Mouse (Mus musculus) 3T3-L1 (cell line): ENCODE results near the gene Add3.

Source experiments
- DNase-seq: peaks from one replicate; pipeline ENCODE4 v3.0.0-alpha.2; 2015; ENCODE audit warnings: low read depth, low spot score

The Add3 gene

DNA sequence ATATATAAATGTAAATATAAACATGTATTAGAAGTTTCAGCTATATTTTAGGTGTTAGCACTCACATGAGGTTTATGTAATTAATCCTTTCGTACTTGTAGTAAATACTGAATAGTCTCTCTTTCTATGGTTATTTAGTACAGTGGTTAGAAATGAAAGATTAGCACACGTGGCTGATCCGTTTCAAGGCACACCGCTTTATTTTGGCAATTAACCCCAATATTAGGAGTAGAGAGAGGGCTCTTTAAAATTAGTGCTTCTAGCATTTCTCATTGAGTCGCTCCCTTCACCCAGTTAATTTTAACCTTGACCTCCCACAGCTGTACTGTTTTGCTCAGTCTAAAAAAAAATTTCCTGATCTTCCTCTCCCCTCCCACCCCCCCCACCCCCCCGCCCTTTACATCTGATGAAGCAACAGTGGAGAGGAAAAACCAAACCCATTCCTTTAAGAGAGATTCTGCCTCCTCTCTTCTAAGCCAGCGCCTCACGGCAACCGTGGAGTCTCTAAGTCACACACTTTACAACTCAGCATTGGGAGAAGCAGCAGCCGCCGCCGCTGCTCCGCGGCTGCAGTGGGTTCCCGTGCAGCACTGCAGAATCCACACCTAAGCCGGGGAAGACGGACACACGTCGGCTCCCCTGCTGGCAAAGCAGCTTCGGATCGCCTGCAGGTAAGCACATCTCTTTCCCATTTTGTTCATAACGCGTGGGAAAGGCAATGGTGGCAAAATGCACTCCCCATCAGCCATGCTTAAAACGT lies at the start of gene Add3:
Add3 (plus strand) TSS at position 400 of the 760 bp plus-strand sequence.
- DNase-seq = peak; percentile 25

DNA sequence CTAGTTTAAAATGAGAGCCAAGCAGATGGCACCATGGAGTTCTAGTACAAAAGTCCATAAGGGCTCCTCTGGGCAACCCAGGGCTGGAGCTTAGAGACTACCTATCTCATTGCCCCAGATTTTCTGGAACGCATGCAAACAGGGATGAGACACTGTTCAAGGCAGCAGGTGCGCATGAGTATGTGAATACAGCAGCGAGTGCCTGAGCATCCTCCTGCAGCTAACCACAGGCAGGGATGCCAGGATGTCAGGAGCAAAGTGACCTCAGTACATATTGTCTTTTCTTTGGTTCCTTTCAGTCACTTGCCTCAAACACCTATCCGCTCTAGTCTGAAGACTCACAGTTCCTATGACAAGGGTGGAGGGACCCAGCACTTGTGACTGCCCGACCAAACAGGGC lies 49.6 kb upstream of the Add3 start:
- no peak for DNase-seq

DNA sequence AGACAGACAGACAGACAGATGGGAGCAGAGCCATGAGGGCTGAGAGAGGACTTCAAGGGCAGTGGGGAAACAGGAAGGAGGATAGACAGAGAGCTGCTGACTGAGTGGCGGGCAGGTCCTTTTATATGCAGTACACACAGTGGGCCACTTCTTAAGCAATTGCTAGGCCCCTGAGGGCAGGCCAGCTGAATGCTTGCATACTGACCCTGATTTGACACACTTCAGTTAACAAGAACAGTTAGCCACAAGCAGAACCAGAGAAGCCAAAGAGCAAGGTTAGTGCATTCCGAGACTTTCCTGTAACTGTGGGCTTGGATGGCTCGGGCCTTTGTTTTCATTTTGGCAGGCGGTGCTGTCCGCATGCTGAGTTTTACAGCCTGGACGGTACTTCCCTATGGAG lies 48.0 kb upstream of the Add3 start:
- DNase-seq = no peak

DNA sequence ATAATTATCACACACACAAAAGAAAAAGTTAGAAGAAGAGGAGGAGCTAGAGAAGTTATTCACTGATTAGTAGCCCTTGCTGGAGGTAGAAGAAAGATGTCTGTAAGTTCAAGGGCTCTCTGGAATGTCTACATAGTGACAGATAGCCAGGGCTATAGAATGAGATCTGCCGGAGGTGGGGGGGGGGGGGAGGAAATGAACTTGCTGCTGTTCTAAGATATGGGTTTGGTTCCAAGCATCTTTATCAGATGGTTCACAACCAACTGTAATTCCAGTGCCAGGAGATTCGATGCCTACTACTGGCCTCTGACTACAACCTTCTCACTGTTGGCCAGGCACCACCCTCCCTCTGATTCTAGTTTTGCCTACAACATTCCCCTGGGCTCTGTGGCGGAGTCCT lies 46.9 kb upstream of the Add3 start:
- DNase-seq = no peak

DNA sequence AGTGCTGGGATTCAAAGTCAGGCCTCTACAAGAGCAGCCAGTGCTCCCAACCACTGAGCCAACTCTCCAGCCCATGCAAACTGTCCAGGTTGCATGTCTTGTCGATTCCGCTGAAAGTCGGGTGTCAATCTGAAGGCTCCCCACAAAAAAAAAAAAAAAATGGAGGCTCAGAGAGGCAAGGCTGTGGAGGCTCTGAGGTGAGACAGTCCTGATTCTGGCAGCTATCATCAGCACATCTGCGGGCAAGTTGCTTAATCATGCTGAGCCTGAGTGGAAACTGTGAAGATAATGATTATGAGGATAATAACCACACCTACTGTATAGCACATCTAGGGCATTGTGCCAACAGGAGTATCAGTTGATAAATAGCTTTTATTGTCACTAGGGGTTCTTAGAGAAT lies 45.6 kb upstream of the Add3 start:
- DNase-seq = no peak

DNA sequence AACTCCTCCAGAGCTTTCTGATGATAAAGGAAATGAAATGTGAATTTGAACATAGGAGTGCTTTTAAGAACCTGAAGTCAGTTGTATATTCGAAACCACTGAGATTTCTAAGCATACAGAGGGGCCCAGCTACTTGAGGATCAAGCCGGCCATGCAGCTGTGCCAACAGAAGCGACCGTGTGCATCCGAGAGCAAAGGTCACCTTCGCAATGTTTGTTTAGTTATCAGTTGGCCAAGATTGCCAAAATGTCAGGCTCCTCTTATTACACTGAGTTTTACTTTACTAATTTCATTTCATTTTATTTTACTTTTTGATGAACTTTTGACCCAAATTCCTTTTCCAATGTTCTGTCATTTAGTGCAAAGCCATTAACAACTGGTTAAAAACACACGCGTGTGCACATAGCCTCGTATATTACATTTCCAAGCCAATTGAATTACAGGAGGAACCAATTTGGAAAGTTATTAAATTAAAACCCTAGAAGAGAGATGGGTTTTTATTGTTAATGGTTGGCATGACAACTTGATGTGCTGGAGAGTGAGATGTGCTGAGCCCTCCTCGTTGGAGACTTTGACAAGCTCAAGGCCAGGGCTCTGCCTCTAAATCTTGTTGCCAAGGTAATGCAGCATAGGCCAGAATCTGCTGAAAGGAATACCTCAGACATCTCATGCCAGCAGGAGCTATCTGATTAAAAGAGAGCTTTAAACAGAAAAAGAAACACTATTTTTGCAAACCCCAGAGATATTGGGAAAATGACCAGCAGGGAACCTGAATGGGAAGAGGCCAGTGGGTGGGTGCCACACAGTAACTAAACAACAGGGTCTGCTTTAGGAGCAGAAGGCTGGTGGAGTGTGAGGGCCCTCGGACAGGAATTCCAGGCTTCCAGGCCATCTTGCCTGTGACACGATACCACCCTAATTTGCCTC lies 38.6 kb upstream of the Add3 start:
- DNase-seq = no peak

DNA sequence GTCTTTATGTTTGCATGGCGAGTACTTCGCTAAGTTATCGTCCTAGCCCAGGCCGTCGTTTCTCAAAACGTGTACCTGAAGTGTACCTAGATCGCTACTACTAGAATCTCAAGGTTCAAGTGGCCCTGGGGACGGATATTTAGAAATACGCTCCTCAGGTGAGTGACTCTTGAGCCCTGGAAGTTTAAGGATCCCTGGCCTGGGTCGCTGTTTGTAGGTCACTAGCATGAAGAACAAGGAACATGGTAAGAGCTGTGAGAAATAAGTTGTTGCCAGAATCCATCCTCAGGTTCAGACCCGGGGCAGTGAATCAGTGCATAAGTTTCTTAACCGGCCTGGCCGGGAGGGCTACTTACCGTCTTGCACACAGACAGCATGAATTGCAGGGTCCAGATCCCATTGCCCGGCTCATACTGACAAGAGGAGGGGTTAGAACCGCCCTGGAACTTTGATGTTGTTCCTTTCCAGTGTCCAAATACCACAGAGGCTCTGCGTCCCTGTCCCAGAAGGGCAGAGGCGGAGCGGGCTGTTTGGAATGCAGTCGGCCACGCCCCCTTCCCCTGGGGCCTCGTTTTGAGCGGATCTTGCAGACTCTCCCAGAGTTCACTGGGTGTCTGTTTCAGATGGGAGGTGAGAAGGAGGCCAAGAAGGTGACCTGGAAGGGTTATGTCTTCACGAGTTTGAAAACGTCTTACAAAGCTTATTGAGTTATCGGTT lies 34.7 kb upstream of the Add3 start:
- DNase-seq = peak; percentile 25

DNA sequence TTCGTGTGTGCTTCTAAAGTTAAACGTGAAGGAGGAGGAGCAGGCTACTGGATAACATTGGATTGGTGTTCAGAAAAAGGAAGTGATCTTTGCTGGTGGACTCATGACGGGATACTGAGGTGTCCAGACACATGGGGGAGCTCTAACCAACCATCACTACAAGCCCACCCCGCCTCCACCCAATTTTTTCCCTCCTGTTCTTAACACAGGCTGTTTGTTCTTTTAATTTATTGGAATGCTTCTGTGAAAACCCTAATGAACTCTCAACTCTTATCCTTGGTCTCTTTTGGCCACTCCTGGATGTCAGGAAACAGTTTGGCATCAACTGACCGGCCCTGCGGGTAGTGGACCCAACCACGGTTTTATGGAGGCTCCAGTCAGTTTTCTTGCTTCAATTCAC lies 33.3 kb upstream of the Add3 start:
- DNase-seq = no peak

DNA sequence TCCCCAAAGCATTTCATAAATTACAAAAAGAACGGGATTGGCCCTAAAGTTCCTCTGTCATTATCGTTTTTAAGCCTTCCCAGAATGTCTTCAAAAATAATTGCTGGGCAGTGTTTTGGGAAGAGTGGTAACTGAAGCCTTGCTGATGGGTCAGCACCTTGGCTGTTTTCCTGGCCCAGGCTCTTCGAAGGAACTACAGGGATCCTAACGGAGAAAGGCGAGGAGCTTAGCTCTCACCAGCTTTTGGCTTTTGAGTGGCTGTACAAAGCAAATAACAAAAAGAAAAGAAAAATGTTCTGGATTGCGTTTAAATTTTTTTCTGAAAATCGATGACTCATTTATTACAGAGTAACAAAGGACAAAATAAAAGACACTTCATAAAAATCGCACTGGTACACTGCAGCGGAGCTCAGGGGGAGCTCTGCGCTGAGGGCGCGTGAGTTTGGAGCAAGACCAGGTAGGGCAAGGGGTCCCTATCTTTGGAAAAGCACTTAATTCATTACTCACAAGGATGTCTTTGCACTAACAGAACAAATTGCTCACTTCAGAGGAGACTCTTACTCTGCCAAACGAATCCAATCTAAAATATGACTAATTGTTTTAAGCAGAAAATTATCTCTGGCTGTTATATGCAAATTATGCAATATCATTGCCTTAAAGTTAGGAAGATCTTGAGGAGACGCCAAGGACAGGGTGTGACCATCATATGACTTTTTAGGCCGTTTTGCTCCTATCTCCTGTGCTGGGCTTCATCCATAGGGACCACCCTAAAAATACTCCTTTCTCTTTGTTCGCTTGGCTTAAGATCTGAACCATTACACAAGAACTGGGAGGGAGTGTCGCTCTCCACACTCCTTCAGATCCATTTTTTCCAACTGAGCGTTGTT lies 32.6 kb upstream of the Add3 start:
- DNase-seq = no peak

DNA sequence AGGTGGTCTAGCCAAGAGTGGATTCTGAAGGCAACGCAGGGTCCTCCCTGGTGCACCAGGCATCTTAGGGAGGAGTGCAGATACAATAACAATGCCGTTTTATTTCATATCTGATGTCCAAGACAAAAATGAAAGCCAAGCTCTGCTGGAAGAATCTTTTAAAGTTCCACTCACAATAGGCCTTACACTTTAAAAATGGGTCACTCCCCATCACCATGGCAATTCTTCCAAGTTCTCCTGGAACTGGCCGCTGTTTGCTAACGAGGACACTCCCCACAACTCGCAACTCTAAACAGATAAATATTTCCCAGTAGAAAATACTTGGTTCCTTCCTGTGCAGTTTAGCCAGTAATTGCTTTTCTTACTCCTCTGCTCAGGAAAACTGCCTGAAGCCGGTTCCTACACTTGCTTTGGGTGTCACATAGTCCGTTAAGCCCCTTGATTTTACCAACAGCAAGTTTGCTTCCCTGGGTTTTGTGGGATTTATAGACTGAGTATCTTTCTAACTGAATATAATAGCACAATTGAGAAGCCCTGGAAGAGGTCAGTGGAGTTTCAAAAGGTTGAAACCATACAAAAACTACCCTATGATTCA lies 28.1 kb upstream of the Add3 start:
- no peak for DNase-seq

DNA sequence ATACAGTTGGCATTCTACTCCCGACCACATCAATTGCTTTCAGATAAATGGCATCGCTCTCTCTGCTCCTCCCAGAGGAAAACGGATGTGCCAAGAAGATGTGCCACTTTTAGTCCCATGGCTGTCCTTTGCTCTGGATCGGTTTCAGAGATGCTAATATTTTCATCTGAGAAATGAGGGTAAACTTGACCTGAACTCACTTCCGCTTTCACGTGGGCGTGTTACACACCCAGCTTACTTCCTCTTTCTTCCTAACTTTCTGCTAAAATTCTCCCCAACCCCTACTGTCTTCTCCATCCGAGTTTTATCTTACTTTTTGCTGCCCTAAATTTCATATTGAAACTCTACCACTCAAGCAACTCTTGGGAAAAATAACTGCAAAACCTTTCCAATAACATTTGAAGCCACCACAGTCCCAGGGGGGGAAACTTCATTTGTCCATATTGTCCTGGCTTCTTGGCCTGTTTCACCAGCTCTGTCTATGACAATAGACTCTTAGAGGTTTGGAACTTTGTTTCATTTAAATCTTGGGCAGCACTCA lies 20.9 kb upstream of the Add3 start:
- DNase-seq = no peak

DNA sequence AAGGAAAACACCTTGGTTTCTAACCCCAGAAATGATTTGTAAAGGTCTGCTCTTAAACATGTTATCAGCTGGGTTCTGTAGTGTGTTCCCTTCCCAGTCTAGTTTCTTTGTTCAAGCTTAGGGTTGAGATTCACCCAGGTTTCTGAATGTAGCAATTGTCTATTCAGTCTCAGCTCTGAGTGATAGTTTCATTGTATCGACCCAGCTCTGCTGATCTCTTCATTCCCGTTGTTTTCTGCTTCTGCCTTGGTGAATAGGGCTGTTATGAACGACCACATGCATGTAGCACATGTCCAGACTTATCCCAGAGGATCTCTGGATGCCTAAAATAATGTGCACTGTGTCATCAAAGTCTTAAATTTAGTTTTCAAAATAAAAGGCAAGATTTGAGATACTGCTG lies 19.8 kb upstream of the Add3 start:
- no peak for DNase-seq

DNA sequence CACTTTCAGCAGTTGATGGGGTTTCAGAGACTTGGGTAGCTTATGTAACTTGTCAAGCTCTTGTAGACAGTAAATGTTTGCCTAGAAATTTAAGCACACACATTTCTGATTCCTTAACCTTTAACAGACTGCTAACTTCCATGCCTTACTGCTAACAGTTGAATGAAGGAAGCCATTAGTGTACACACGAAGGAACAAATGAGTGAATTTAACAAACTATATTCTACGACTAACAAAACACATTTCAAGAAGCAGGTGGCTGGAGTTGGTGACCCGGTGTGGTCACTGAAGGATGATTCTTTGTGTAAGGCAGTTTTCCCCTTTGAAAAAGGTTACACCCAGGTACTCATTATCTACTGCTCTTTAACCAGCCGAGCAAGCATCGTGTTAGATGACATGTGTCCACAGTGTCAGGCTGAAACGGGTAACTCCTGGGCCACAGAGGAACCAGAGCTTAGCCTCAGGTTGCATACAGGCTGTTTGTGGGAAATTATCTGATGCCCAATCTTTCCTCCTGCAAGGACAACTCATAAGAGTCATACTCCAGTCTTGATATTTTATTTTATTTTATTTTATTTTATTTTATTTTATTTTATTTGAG lies 17.5 kb upstream of the Add3 start:
- no peak for DNase-seq

DNA sequence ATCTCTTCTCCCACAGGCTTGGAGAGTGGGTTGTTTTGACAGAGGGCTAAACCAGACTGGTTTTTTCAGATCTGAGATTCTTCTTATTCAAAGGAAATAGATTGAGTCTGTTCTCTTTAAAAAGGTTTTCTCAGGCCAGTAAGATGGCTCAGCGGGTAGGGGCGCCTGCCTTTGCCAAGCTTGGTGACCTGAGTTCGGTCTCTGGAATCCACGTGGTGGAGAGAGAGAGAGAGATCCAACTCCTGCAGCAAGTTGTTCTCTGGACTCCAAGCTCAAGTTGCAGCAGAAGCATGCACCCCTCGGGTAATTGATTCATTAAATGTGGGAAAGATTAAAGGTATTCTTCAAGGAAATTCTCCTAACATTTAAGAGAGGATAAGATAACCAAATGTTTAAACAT lies 16.9 kb upstream of the Add3 start:
- DNase-seq = no peak

DNA sequence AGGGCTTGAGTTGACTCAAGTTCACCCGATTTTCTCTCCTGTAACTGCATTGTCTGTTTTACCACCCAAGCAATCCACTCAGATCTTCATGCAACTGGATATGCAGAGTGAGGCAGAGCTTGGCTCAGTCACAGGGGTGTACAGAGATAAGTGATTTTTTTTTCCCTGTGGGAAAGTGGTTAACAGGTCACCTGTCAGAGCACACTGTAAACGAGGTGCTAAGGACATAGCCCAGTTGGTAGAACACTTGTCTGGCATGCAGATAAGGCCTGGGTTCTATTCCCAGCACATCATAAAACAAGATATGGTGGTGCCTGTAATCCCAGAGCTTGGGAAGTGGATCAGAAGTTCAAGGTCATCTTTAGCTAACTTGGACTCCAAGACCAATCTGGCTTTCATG lies 14.6 kb upstream of the Add3 start:
- DNase-seq = no peak

DNA sequence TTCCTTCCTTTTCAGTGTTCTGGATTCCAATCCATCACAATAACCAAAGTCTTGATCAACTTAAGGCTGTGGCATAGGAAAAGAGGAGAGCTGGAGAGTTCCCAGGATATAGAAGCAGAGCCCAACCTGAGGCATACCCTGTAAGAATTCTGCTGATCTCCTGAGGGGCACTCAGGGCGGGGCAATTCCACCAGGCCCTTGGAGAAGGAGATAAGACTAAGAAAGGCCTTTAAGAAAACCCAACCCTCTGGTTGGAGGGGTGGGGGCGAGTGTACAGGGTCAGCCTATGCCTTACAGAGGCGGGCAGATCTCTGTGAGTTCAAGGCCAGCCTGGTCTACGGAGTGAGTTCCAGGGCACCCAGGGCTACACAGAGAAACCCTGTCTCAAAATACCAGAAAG lies 13.7 kb upstream of the Add3 start:
- DNase-seq = no peak

DNA sequence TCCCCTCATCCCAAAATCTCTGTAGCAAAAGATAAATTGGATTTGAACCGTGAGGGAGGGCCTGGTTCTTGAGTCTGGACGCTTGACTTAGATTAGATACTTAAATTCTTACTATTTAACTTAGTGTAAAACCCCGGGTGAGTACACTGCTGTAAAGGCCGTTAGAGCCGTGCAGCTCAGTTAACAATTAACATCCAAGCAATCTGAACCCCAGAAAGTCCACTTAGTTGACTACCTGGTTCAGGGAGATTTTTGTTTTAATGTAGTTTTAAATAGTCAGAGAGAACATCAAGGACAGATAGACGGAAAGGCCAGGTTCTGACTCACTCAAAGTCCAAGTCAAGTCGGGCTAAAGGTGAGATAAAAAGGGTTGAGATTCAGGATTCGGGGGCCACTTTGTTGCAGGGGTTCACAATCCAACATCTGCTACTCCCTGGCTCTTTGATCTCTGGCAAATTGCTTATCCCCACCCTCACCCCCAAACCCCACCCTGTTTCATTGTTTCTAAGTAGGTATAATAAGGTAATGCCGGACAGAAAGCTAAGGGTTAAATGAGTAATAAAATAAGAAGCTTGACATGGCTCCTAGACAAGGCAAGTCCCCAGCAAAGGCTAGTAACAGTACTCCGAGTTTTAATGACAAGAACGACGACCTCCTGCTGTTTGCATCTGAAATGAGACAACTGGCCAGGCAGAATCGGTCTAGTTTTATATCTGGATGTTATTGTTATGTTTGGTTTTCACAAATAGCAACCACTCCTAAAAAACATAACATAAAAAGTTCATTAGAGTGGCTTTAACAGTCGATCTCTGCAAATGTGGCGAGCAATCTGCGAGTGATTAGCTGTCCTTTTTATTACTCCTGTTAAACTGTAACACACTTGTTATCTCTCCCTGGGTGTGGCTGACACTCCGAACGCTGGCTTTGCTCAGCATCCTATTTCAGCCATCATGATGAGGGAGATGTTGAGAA lies 12.6 kb upstream of the Add3 start:
- no peak for DNase-seq

DNA sequence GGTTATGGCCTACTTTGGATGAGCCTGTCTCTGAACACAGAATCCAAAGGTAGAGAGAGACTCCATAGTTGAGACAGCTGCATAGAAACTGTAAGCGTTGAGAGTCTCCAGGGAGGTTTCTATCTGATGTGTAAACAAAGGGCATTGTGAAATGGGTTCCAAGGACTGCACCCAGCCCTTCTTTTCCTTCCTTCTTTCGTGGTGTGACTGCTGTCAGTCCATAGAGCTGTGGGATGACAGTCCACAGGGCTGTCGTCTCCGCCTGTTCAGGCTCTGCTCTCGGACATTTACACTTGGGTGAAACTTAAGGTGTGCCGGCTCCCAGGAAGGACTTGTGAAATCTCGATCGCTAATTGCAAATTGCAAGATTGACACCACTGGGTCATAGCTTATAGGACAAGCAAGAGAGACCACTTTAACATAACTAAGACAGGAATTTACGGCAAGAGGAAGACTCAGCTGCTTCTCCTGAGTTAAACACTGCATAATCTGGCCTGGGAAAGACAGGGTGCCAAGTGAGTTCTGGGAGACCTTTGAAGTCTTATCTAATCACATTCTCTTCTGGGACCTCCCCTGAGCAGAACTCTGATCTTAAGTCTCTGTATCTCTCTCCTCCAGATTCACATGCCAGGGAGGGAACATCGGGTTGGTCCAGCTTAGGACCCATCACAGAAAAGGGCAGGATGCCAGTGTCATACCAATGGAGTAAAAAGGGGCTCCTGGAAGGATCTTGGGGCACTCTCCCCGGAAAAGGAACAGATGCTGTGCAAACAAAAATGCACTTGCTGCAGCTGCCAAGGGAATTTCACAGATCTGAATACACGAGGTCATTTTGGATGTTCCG lies 11.5 kb upstream of the Add3 start:
- no peak for DNase-seq
